Mouse (Mus musculus) intestine, embryonic 15.5 days (tissue): ENCODE results near the gene Galk1. TPM values are rescaled to one million over a fixed set of nuclear protein-coding genes. Genes with fewer than 3 reads are reported as not detected.
"Not testable (repeated sequence)": the region's sequence is repeated elsewhere in the genome, so short reads cannot be mapped to it uniquely, and the experiment has no call there.

Experiments
- ATAC-seq: fragments of 200-750 bp; cut with Nextera tagmentation; 2 replicates; pipeline ENCODE4 v1.8.0; 2017; ENCODE audit warnings: moderate TSS enrichment, moderate library complexity
- H3K27ac ChIP-seq: fragments of 300-500 bp; sonication (generic); 2 replicates; pipeline ENCODE4 v1.5.1; 2015; ENCODE audit warnings: mild to moderate bottlenecking, inconsistent platforms
- H3K27me3 ChIP-seq: fragments of 300-500 bp; sonication (generic); replicated peaks from 2 replicates; pipeline ENCODE4 v1.6.1; 2015; ENCODE audit warnings: inconsistent platforms
- H3K36me3 ChIP-seq: fragments of 300-500 bp; sonication (generic); 2 replicates; pipeline ENCODE4 v1.6.1; 2015; ENCODE audit warnings: inconsistent platforms
- H3K4me1 ChIP-seq: fragments of 300-500 bp; sonication (generic); replicated peaks from 2 replicates; pipeline ENCODE4 v1.6.1; 2015; ENCODE audit warnings: inconsistent platforms
- H3K4me2 ChIP-seq: fragments of 300-500 bp; sonication (generic); replicated peaks from 2 replicates; pipeline ENCODE4 v1.6.1; 2015; ENCODE audit warnings: mild to moderate bottlenecking, inconsistent platforms
- H3K4me3 ChIP-seq: fragments of 300-500 bp; sonication (generic); replicated peaks from 2 replicates; pipeline ENCODE4 v1.5.1; 2015; ENCODE audit warnings: inconsistent platforms
- H3K9ac ChIP-seq: fragments of 300-500 bp; sonication (generic); 2 replicates; pipeline ENCODE4 v1.6.1; 2015; ENCODE audit warnings: inconsistent platforms
- H3K9me3 ChIP-seq: fragments of 300-500 bp; sonication (generic); 2 replicates; pipeline ENCODE4 v1.6.1; 2016; ENCODE audit warnings: inconsistent platforms
- WGBS: fragments of 180-500 bp; shearing (Covaris S2); methylation state at CpG from one replicate; pipeline ENCODE4 v1.1.7; 2015; 5-methylcytosine and 5-hydroxymethylcytosine counted together
- polyA plus RNA-seq: library from polyadenylated mRNA; unstranded; fragments of >200 nt; fragmentation: Nextera tagmentation; extraction: Ambion mirVana; gene quantifications from 2 replicates; pipeline ENCODE4 v1.2.1, GENCODE M21; 2015

The Galk1 gene
- polyA plus RNA-seq, 1 experiment from 2014 or later: 274 TPM

GRCm38 (mm10) chr11:116019360-116019791, 6.9 kb upstream of the Galk1 start:
- no peak overlapping the region for H3K4me3 ChIP-seq
- ATAC-seq: no peak
- H3K9ac ChIP-seq: 0 out of 2 replicates have a peak overlapping the region, but pooled peaks have one; percentile 11
- H3K36me3 ChIP-seq: peaks cover 4% of the 10 kb centered on the region
- 56% methylated on average over 1 of the region's 1 CpGs for whole genome bisulfite sequencing
- no peaks in the 10 kb centered on the region for H3K27me3 ChIP-seq
- H3K4me2 ChIP-seq: no peak overlapping the region
- H3K4me1 ChIP-seq: 0 out of 2 replicates have a peak, but pooled peaks cover 3% of the 10 kb centered on the region
- no peak overlapping the region for H3K27ac ChIP-seq
- H3K9me3 ChIP-seq: no peaks in the 10 kb centered on the region

- not testable (repeated sequence) for ATAC-seq, H3K9me3 ChIP-seq, H3K9ac ChIP-seq, H3K27ac ChIP-seq, H3K36me3 ChIP-seq, H3K27me3 ChIP-seq, H3K4me1 ChIP-seq, H3K4me2 ChIP-seq, H3K4me3 ChIP-seq
- WGBS: 82% methylated on average over 4 of the region's 4 CpGs
These were observed 6.3 kb upstream of the Galk1 start for GRCm38 (mm10) chr11:116018867-116019266.

GRCm38 (mm10) chr11:116018106-116018505, 5.6 kb upstream of the Galk1 start:
- no peak overlapping the region for H3K4me3 ChIP-seq
- no peak for ATAC-seq
- no peaks in the 10 kb centered on the region for H3K9me3 ChIP-seq
- WGBS: 32% methylated on average over 6 of the region's 6 CpGs
- H3K9ac ChIP-seq: no peak overlapping the region
- 0 out of 2 replicates have a peak, but pooled peaks cover 3% of the 10 kb centered on the region for H3K4me1 ChIP-seq
- no peak overlapping the region for H3K27ac ChIP-seq
- no peak overlapping the region for H3K4me2 ChIP-seq
- peaks cover 4% of the 10 kb centered on the region for H3K36me3 ChIP-seq
- no peaks in the 10 kb centered on the region for H3K27me3 ChIP-seq

GRCm38 (mm10) chr11:116014821-116015220, 2.3 kb upstream of the Galk1 start:
- Histone ChIP-seq H3K9ac (no peak overlapping the region), H3K27me3 (no peaks in the 10 kb centered on the region), H3K9me3 (no peaks in the 10 kb centered on the region), H3K4me1 (peaks cover 10% of the 10 kb centered on the region; the same call in 1 of the 2 replicates), H3K36me3 (peaks cover under 1% of the 10 kb centered on the region; the same call in 1 of the 2 replicates), H3K4me2 (peak overlapping the region; percentile 19; the same call in 1 of the 2 replicates), H3K27ac (no peak overlapping the region), H3K4me3 (no peak overlapping the region)
- WGBS: 55% methylated on average over 8 of the region's 8 CpGs
- no peak for ATAC-seq

- Histone ChIP-seq H3K27me3 (no peaks in the 10 kb centered on the region), H3K9me3 (no peaks in the 10 kb centered on the region), H3K4me1 (peaks cover 10% of the 10 kb centered on the region; the same call in 1 of the 2 replicates), H3K36me3 (peaks cover 19% of the 10 kb centered on the region), H3K27ac (peak overlapping the region; percentile 92), H3K9ac (peak overlapping the region; percentile 75), H3K4me2 (peak overlapping the region; percentile 72), H3K4me3 (peak overlapping the region; percentile 60)
- WGBS: 21% methylated on average over 14 of the region's 14 CpGs
- peak; percentile 21 for ATAC-seq
These were observed 824 bp downstream of the Galk1 start for GRCm38 (mm10) chr11:116011529-116012261.

GRCm38 (mm10) chr11:116010948-116011347, 1.6 kb downstream of the Galk1 start:
- peaks cover 19% of the 10 kb centered on the region for H3K36me3 ChIP-seq
- no peak overlapping the region; the same call in 1 of the 2 replicates for H3K27ac ChIP-seq
- no peak for ATAC-seq
- H3K27me3 ChIP-seq: no peaks in the 10 kb centered on the region
- peak overlapping the region; percentile 72; the same call in 1 of the 2 replicates for H3K4me2 ChIP-seq
- H3K9ac ChIP-seq: no peak overlapping the region
- no peak overlapping the region for H3K4me3 ChIP-seq
- H3K9me3 ChIP-seq: no peaks in the 10 kb centered on the region
- WGBS: 81% methylated on average over 5 of the region's 5 CpGs
- H3K4me1 ChIP-seq: peaks cover 18% of the 10 kb centered on the region

GRCm38 (mm10) chr11:116010146-116010545, 2.4 kb downstream of the Galk1 start:
- no peak for ATAC-seq
- H3K27me3 ChIP-seq: no peaks in the 10 kb centered on the region
- H3K27ac ChIP-seq: no peak overlapping the region
- H3K36me3 ChIP-seq: peaks cover 19% of the 10 kb centered on the region
- no peaks in the 10 kb centered on the region for H3K9me3 ChIP-seq
- no peak overlapping the region for H3K4me3 ChIP-seq
- H3K4me2 ChIP-seq: no peak overlapping the region
- WGBS: 93% methylated on average over 8 of the region's 8 CpGs
- H3K9ac ChIP-seq: no peak overlapping the region
- peaks cover 26% of the 10 kb centered on the region for H3K4me1 ChIP-seq

- no peak for ATAC-seq
These were observed 2.9 kb downstream of the Galk1 start for GRCm38 (mm10) chr11:116009661-116010060.

GRCm38 (mm10) chr11:116008832-116009375, 3.6 kb downstream of the Galk1 start:
- no peak overlapping the region for H3K9ac ChIP-seq
- no peaks in the 10 kb centered on the region for H3K27me3 ChIP-seq
- H3K9me3 ChIP-seq: no peaks in the 10 kb centered on the region
- 87% methylated on average over 13 of the region's 13 CpGs for WGBS
- peaks cover 38% of the 10 kb centered on the region for H3K4me1 ChIP-seq
- H3K36me3 ChIP-seq: peaks cover 19% of the 10 kb centered on the region
- H3K27ac ChIP-seq: 0 out of 2 replicates have a peak overlapping the region, but pooled peaks have one; percentile 23
- no peak overlapping the region for H3K4me3 ChIP-seq
- ATAC-seq: no peak
- H3K4me2 ChIP-seq: no peak overlapping the region

More at GRCm38 (mm10) chr11:116009661-116010060, 2.9 kb downstream of the Galk1 start:
- Histone ChIP-seq H3K27me3 (no peaks in the 10 kb centered on the region), H3K9ac (no peak overlapping the region), H3K36me3 (peaks cover 19% of the 10 kb centered on the region), H3K9me3 (no peaks in the 10 kb centered on the region), H3K4me3 (no peak overlapping the region), H3K4me1 (peaks cover 31% of the 10 kb centered on the region), H3K27ac (no peak overlapping the region), H3K4me2 (no peak overlapping the region)
- 95% methylated on average over 11 of the region's 11 CpGs for WGBS

- H3K36me3 ChIP-seq: peaks cover 19% of the 10 kb centered on the region
- no peak overlapping the region for H3K4me3 ChIP-seq
- 84% methylated on average over 11 of the region's 11 CpGs for WGBS
- no peak for ATAC-seq
- no peak overlapping the region for H3K4me2 ChIP-seq
- no peak overlapping the region for H3K9ac ChIP-seq
- H3K4me1 ChIP-seq: peaks cover 39% of the 10 kb centered on the region
- no peaks in the 10 kb centered on the region for H3K9me3 ChIP-seq
- 0 out of 2 replicates have a peak overlapping the region, but pooled peaks have one; percentile 23 for H3K27ac ChIP-seq
- no peaks in the 10 kb centered on the region for H3K27me3 ChIP-seq
These were observed 4.1 kb downstream of the Galk1 start for GRCm38 (mm10) chr11:116008411-116008810.

GRCm38 (mm10) chr11:116007095-116007850, 5.2 kb downstream of the Galk1 start:
- H3K4me2 ChIP-seq: 0 out of 2 replicates have a peak overlapping the region, but pooled peaks have one; percentile 76
- H3K4me1 ChIP-seq: peaks cover 33% of the 10 kb centered on the region
- no peaks in the 10 kb centered on the region for H3K9me3 ChIP-seq
- no peaks in the 10 kb centered on the region for H3K27me3 ChIP-seq
- peak overlapping the region; percentile 84; the same call in 1 of the 2 replicates for H3K27ac ChIP-seq
- no peak overlapping the region for H3K4me3 ChIP-seq
- no peak for ATAC-seq
- H3K9ac ChIP-seq: 0 out of 2 replicates have a peak overlapping the region, but pooled peaks have one; percentile 17
- peaks cover 19% of the 10 kb centered on the region for H3K36me3 ChIP-seq
- 87% methylated on average over 28 of the region's 28 CpGs for WGBS
